Mouse (Mus musculus) inflammation-experienced regulatory T-cells, adult 16 weeks (primary cell): ENCODE data around the gene Zfp729b. TPM values are rescaled to one million over a fixed set of nuclear protein-coding genes. Genes with fewer than 3 reads are reported as not detected.

Experiments used
- polyA plus RNA-seq: library from polyadenylated mRNA; unstranded; fragments of 100-300 nt; shearing (Covaris generic); gene quantifications from one replicate; pipeline ENCODE4 v1.2.1, GENCODE M21; 2017

The Zfp729b gene
- 8.4 TPM for polyA plus RNA-seq

DNA sequence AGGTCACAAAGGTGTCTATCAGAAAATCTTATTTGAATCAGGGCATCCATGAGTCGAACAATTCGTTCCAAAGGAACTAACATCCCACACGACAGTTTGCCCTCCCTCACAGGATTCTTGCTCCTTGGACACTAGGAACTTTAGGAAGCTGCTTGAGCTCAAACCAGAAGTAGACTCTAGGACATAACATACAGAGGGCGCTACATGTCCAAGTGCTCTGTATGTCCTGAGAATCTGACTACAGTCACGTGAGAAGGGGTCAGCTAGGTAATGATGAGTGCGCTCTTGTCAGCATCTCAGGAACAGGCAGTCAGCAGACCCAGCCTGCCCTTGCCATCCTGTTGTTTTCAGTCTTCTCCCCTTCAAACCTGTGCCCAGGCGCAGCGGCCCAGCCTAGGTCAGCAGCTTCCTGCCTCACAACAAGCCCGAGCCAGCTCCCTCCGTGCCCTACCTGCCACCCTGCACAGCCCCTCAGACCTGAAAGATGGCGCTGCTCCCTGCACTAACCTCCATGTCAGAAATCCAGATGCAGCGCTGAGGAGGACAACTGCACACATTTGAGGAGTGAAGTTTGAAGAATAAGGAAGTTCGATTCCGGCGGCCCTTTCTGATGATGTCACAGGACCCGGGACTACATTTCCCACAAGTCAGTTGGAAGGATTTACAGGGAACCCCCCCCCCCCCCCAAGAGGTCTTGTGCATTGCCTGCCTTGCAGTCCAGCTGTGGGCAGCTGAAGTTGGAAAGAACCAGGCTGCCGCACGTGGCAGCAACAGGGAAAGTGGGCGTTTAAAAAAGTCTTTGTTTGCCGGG is at the start of gene Zfp729b:
Zfp729b (minus strand) TSS at position 642 of the 811 bp plus-strand sequence.

DNA sequence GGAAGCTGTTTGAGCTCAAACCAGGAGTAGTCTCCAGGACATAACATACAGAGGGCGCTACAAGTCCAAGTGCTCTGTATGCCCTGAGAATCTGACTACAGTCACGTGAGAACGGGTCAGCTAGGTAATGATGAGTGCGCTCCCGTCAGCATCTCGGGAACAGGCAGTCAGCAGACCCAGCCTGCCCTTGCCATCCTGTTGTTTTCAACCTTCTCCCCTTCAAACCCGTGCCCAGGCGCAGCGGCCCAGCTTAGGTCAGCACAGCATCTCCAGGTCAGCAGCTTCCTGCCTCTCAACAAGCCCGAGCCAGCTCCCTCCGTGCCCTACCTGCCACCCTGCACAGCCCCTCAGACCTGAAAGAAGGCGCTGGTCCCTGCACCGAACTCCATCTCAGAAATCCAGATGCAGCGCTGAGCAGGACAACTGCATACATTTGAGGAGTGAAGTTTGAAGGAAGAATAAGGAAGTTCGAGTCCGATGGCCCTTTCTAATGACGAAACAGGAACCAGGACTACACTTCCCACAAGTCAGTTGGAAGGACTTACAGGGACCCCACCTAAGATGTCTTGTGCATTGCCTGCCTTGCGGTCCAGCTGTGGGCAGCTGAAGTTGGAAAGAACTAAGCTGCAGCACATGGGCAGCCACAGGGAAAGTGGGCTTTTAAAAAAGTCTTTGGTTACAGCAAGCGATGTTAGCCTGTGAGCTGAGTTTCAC is 27.9 kb upstream of the Zfp729b start, which contains the start of the genes Gm49345 and Zfp729a:
Gm49345 (minus strand) TSS at position 476 of the 714 bp plus-strand sequence.
Zfp729a (minus strand) TSS at position 498 of the 714 bp plus-strand sequence.

GRCm38 (mm10) chr13:67553730-67554129 is 55.8 kb downstream of the Zfp729b start, which contains the start of gene Zfp748:
TSS of gene Zfp748 (minus strand) at chr13:67553830.

Other genes starting within 250 kb of the Zfp729b start
- gene Gm28044, start 249.2 kb downstream of the Zfp729b start, polyA plus RNA-seq, result 4.0 TPM
- gene Zfp953, start 249.1 kb downstream of the Zfp729b start, polyA plus RNA-seq, result 2.8 TPM
- not detected for gene Gm28041, start 234.0 kb downstream of the Zfp729b start, polyA plus RNA-seq
- gene Zfp456, start 233.9 kb downstream of the Zfp729b start, polyA plus RNA-seq, result 9.1 TPM
- 26.4 TPM for gene Zfp429, start 209.9 kb downstream of the Zfp729b start, polyA plus RNA-seq
- 6.4 TPM for gene Zfp459, start 188.3 kb downstream of the Zfp729b start, polyA plus RNA-seq
- 21.9 TPM for gene Zfp874a, start 158.1 kb downstream of the Zfp729b start, polyA plus RNA-seq
- gene Zfp874b, start 125.4 kb downstream of the Zfp729b start, polyA plus RNA-seq, result 13.6 TPM
- 19.7 TPM for gene Zfp58, start 109.2 kb downstream of the Zfp729b start, polyA plus RNA-seq
- not detected for gene Gm26965, start 83.6 kb downstream of the Zfp729b start, polyA plus RNA-seq
- 54.5 TPM for gene Zfp87, start 83.5 kb downstream of the Zfp729b start, polyA plus RNA-seq
- gene Zfp748, start 55.9 kb downstream of the Zfp729b start, polyA plus RNA-seq, result 22.5 TPM
- gene Gm49345, start 28.1 kb upstream of the Zfp729b start, polyA plus RNA-seq, result 5.3 TPM
- 11.5 TPM for gene Zfp729a, start 28.1 kb upstream of the Zfp729b start, polyA plus RNA-seq
- gene Zfp738, start 77.4 kb upstream of the Zfp729b start, polyA plus RNA-seq, result 24.9 TPM
- 11.0 TPM for gene Zfp65, start 119.5 kb upstream of the Zfp729b start, polyA plus RNA-seq
- gene Zfp85, start 145.5 kb upstream of the Zfp729b start, polyA plus RNA-seq, result 10.3 TPM
- gene Zfp493, start 170.0 kb upstream of the Zfp729b start, polyA plus RNA-seq, result 2.2 TPM
- gene Zfp273, start 204.0 kb upstream of the Zfp729b start, polyA plus RNA-seq, result 6.7 TPM
- gene Gm10037, start 221.4 kb upstream of the Zfp729b start, polyA plus RNA-seq, result 1.0 TPM